Mouse (Mus musculus): ENCODE measurements around the gene Polk.

- TF ChIP-seq CTCF (IDR thresholded peaks at IDR 0.05; ENCODE audit: control insufficient read depth, insufficient read depth, insufficient replicate concordance, low read depth, low read length) (no peak), POLR2A (IDR thresholded peaks at IDR 0.05; ENCODE audit: control insufficient read depth, low read depth, low read length) (no peak)
Observed at GRCm38 (mm10) chr13:96436921-96437320, 105.5 kb downstream of the Polk start.
